Mouse (Mus musculus) large intestine, adult 2 months (tissue): ENCODE measurements around the gene Rps25. TPM values are rescaled to one million over a fixed set of nuclear protein-coding genes. Genes with fewer than 3 reads are reported as not detected.
"Not testable (repeated sequence)": the region's sequence is repeated elsewhere in the genome, so short reads cannot be mapped to it uniquely, and the experiment has no call there.

Source experiments
- DNase-seq: peaks from one replicate; pipeline ENCODE4 v3.0.0-alpha.2; 2012; ENCODE audit warnings: low read depth, low spot score
- WGBS: fragments of 180-500 bp; shearing (Covaris S2); methylation state at CpG from one replicate; pipeline ENCODE4 v1.1.7; 2018; 5-methylcytosine and 5-hydroxymethylcytosine counted together
- polyA plus RNA-seq: library from polyadenylated mRNA; depleted of rRNA; stranded (reverse); fragments of >200 nt; gene quantifications from 2 replicates; pipeline ENCODE4 v1.2.3, GENCODE M21; 2012; rRNA removed

Rps25 gene
- polyA plus RNA-seq, 1 experiment: 376 TPM

DNA sequence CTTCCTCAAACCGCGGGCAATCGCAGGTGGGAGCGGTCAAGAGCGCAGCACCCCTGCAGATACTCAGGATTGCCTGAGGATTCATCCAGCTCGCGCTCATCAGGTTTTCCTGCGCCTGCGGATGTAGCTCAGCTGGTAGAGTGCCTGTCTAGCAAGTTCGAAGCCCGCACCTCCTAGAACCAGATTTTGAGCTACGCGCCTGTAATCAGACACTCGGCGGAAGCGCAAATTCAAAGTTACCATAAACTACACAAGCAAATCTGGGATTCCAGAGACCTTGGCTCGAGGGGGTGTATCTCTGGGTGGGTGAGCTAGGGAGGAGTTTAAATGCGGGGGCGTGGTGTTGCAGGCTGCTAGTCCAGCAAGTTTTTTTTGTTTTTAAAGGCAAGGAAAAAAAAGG lies 34.0 kb downstream of the Rps25 start, which contains the start of gene Foxr1:
Gene Foxr1 (minus strand): TSS at position 176 of the 400 bp plus-strand sequence.
- DNase-seq: no peak
- WGBS: 71% methylated on average over 19 of the region's 19 CpGs

- not testable (repeated sequence) for DNase-seq
- WGBS: 85% methylated on average over 7 of the region's 7 CpGs
Measured at GRCm38 (mm10) chr9:44444402-44445025, 37.6 kb downstream of the Rps25 start.

GRCm38 (mm10) chr9:44450387-44450786 lies 43.4 kb downstream of the Rps25 start:
- no peak for DNase-seq

DNA sequence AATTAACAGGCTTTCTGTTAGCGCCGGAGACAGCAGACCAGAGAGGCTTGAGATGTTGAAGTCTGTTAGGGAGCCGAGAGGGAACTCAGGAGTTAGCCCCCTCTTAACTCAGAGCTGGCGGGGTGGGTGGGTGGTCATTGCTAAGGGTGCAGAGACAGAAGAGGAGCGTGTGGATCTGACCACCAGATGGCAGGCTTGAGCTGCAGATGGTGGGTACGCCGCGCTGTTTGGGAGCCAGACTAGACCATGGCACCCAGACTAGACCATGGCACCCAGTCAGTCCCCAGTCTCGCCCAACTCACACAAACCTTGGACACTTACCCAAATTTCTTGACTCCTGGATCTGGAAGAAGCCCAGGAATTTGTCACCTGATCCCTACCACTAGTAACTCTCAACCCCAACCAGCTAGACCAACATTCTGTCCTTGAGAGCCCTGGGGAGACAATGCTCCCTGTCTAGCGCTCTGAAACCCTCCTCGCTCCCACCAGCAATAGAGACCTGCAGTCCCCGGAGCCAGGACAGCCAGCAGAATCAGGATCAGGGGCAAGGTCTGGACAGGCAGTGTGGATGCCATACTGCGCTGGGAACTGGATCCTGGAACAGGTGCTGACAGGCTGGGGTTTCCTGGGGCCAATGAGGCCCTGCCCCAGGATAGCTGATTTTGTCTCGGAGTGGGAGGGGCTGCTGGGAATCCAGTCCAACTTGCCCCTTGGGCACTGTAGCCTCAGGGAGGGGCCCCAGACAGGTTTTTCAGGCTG lies 47.4 kb downstream of the Rps25 start:
- DNase-seq: peak; percentile 47
- WGBS: 16% methylated on average over 14 of the region's 14 CpGs

GRCm38 (mm10) chr9:44454891-44455220 lies 47.9 kb downstream of the Rps25 start, which contains the start of gene Upk2:
Gene Upk2, minus strand, starts transcription at chr9:44454976.
- no peak for DNase-seq
- 35% methylated on average over 4 of the region's 4 CpGs for WGBS

GRCm38 (mm10) chr9:44457035-44457742 lies 50.2 kb downstream of the Rps25 start:
- 21% methylated on average over 11 of the region's 11 CpGs for WGBS
- DNase-seq: no peak

Other genes starting within 250 kb of the Rps25 start
- gene Cbl, start 173.1 kb upstream of the Rps25 start, polyA plus RNA-seq: 6.8 and 12.1 TPM in 2 replicates
- not detected in 2 replicates for gene Ccdc153, start 166.5 kb upstream of the Rps25 start, polyA plus RNA-seq
- 30.2 and 32.2 TPM in 2 replicates for gene Pdzd3, start 155.7 kb upstream of the Rps25 start, polyA plus RNA-seq
- 10.7 and 14.5 TPM in 2 replicates for gene Nlrx1, start 138.5 kb upstream of the Rps25 start, polyA plus RNA-seq
- gene Abcg4, start 118.5 kb upstream of the Rps25 start, polyA plus RNA-seq: 2.1 and 2.7 TPM in 2 replicates
- gene Hinfp, start 101.5 kb upstream of the Rps25 start, polyA plus RNA-seq: 18.4 and 32.8 TPM in 2 replicates
- 114 and 159 TPM in 2 replicates for gene C2cd2l, start 86.9 kb upstream of the Rps25 start, polyA plus RNA-seq
- 71.4 and 79.3 TPM in 2 replicates for gene Dpagt1, start 81.1 kb upstream of the Rps25 start, polyA plus RNA-seq
- gene H2afx, start 72.4 kb upstream of the Rps25 start, polyA plus RNA-seq: 149 and 167 TPM in 2 replicates
- 51.9 and 52.9 TPM in 2 replicates for gene Hmbs, start 62.9 kb upstream of the Rps25 start, polyA plus RNA-seq
- gene Vps11, start 45.5 kb upstream of the Rps25 start, polyA plus RNA-seq: 22.8 and 25.8 TPM in 2 replicates
- gene Hyou1, start 27.6 kb upstream of the Rps25 start, polyA plus RNA-seq: 82.2 and 92.0 TPM in 2 replicates
- gene Slc37a4, start 10.3 kb upstream of the Rps25 start, polyA plus RNA-seq: 48.9 and 60.6 TPM in 2 replicates
- gene Trappc4, start 461 bp downstream of the Rps25 start, polyA plus RNA-seq: 61.2 and 67.8 TPM in 2 replicates
- gene Ccdc84, start 11.4 kb downstream of the Rps25 start, polyA plus RNA-seq: 18.0 and 30.4 TPM in 2 replicates
- not detected in 2 replicates for gene Foxr1, start 34.0 kb downstream of the Rps25 start, polyA plus RNA-seq
- not detected in 2 replicates for gene Upk2, start 47.8 kb downstream of the Rps25 start, polyA plus RNA-seq
- gene Bcl9l, start 75.7 kb downstream of the Rps25 start, polyA plus RNA-seq: 10.0 and 13.4 TPM in 2 replicates
- 8.9 and 10.7 TPM in 2 replicates for gene Cxcr5, start 154.7 kb downstream of the Rps25 start, polyA plus RNA-seq
- gene Ddx6, start 197.8 kb downstream of the Rps25 start, polyA plus RNA-seq: 10.8 and 17.3 TPM in 2 replicates